Mouse (Mus musculus) embryo, embryonic 10 days (tissue): Measurements from ENCODE around the gene Coro7.
A peak's percentile ranks its signal among the peaks of the same experiment; 100 is the strongest.
"Not testable (repeated sequence)": the region's sequence is repeated elsewhere in the genome, so short reads cannot be mapped to it uniquely, and the experiment has no call there.

Experiments used
- DNase-seq: peaks from one replicate; pipeline ENCODE4 v3.0.0-alpha.2; 2015; ENCODE audit warnings: low spot score

Coro7 gene

DNA sequence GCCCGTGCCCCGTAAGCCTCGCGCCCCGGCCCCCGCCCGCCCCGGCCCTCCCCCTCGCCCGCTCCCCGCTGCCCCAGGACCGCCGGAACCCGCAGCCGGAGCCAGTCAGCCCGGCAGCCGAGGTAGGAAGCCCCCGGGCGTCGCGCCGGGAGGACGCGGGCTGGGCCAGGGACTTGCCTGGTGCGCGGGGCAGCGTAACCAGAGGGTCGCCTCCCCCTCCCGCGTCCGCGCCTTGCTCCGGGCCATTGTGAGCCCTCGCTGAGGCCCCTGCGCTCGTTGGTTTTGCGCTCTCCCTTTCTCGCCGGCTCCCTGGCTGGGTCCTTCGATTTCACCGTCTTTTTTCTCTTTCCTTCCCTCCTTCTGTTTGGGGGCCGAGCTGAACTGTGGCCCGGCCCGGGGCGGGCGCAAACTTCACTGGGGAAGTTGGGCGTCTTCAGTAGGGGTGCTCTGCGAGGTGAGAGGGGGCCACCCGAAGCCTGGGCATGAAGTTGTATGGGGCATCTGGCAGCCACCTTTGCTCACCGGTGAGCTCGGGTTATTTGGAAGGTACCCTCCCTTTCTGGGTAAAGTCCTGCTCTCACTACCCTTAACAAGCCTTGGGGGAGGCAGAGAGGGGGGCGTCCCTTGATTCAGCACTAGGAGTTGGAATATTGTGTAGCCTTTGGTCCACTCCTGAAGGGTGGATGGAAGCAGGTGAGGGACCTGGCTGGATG is 84.6 kb downstream of the Coro7 start:
- peak; percentile 57 for DNase-seq

- DNase-seq = peak; percentile 89
These were observed 85.4 kb downstream of the Coro7 start, which contains the start of gene Glis2 for GRCm38 (mm10) chr16:4593971-4594813. Gene Glis2, plus strand, starts transcription at chr16:4594713.

DNA sequence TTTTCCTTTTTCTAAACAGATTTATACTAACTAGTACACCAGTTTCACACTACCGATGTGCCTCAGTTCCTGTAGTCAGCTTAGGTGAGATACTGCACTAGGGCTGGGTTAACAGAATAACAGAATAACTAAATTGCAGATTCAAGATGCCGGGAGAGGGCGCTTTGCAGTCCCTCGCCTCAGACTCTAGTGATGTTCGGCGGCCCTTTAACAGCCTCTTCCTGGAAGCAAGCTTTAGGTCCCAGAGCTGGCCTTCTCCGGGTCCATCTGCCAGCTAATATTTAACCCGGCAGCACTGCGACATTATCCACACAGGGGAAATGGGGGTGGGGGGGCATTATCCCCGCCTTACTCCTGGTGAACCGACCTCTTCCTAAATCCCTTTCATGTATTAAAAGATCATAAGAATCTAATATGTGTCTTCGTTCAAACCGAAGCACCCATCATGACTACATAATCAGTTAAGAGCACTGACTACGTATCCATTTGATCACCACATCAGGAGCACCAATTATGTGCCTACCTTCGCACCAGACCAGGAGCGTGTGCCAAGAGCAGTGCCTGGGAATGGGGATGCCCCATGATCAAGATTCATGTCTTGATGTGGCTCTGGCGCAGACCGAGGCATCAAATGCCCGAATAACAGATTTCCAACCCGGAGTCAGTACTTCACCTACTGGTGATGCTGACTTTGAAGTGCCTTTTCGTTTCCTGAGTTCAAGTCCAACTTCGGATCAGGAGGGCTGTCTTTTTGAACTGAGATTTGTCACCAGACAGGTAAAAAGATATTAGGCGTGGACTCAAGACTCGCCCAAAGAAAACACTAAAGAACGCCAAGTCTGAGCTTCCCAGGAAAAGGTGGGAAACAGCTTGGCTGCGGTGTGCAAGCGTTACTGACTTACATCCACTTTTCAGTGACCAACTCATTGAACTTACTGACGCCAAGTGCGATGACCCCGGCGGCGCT is 86.4 kb downstream of the Coro7 start:
- peak; percentile 82 for DNase-seq

DNA sequence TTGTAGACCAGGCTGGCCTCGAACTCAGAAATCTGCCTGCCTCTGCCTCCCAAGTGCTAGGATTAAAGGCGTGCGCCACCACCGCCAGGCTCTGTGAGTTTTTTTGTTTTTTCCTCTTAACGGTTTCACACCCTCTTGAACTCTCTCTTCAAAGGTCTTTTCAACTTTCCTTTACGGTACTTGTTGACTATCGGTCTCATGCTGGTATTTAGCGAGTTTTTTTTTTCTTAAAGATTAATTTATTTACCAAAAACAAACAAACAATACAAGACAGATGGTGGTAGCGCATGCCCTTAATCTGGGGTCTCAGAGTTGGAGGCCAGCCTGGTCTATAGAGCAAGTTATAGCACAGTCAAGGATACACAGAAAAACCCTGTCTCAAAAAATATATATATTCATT is 89.3 kb downstream of the Coro7 start:
- DNase-seq = no peak

GRCm38 (mm10) chr16:4587516-4588210 is 91.9 kb downstream of the Coro7 start:
- DNase-seq = no peak

GRCm38 (mm10) chr16:4586531-4587123 is 93.0 kb downstream of the Coro7 start:
- DNase-seq = peak; percentile 96

DNA sequence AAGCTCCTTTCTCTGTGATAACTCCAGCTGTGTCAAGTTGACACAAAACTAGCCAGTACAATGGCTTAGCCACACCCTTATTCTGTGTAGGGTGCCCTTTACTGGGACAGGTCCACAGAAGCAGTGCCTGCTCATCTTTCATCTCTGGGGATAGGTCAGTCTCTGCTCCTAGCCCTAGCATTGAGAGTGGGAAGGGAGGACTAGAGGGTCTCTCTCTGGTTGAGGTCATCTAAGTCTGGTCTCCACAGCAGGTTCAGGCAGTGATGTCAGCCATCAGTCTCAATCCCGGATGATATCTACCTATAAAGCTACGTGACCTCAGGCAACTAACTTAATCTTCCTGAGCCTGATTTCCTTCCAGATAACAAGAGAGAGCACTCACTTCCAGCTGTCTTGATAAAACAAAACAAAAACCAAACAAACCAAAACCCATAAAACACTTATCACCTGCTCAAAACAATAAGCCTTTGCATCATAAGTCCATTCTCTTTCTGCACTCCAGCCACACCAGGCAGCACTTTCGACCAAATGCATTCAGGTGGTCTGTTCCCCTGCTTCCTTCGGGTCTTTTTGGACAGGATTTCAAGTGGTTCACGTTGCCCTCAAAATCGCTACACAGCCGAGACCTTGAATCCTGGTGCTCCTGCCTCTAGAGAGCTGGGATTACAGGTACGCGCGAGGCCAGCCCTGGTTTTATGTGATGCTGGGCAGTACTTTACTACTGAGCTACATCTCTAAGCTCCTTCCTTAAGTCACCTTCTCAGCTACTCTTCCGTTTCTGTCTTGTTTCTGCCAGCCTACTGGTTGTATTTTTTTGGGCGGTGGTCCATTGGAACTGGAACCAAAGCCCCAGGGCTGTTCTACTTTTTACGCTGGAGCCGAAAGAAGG is 93.7 kb downstream of the Coro7 start:
- DNase-seq = no peak

GRCm38 (mm10) chr16:4584438-4584837 is 95.1 kb downstream of the Coro7 start:
- no peak for DNase-seq

DNA sequence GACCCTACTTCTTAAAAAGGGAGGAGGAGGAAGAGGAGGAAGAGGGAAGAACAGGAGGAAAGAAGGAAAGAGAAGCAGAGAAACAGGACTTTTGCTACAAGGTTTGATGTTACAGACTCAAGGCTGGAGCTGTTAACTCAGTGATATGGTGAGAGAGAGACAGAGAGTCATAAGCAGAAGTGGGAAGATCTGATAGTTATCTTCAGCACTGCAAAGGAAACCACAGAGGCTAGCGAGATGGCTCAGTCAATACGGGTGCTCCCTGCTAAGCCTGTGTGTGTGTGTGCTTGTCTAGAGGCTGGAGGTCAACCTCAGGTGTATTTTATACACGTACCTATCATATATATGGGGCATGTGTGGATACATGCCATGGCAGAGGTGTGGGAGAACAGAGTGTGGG is 95.8 kb downstream of the Coro7 start:
- no peak for DNase-seq

DNA sequence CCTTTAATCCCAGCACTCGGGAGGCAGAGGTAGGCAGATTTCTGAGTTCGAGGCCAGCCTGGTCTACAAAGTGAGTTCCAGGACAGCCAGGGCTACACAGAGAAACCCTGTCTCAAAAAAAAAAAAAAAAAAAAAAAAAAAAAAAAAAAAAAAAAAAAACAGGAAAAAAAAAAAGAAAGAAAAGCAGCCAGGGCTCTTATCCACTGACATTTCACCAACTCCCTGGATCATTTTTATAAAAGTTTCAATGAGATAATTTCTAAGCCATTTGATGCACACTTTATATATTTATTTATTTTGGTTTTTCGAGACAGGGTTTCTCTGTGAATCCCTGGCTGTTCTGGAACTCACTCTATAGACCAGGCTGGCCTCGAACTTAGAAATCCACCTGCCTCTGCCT is 98.4 kb downstream of the Coro7 start:
- DNase-seq = not testable (repeated sequence)

DNA sequence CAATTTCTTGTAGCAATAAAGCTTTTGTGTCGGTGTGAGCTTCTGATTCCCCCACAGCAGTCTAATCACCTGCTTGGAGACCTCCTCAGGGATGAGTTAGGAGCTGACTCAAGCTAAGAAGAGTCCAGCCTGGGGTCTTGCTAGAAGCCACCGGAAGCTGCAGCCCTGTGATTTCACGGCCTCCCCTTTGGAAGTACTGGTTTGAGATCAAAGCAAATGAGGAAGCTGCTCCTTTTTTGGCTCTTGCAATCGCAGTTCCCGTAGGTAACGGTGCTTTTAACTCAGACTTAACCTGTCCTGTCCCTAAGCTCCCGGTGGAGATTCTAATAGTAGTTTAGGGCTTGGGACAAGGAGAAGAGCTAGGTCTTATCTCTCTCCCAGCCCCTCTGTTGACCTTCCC is 100.9 kb downstream of the Coro7 start:
- DNase-seq = no peak

GRCm38 (mm10) chr16:4576873-4577272 is 102.7 kb downstream of the Coro7 start:
- no peak for DNase-seq
